Mouse (Mus musculus) left cerebral cortex, postnatal 36 days (tissue): Measurements from ENCODE around the gene Capg. TPM values are rescaled to one million over a fixed set of nuclear protein-coding genes. Genes with fewer than 3 reads are reported as not detected.
A peak's percentile ranks its signal among the peaks of the same experiment; 100 is the strongest.

Experiments
- DNase-seq, 2 experiments: peaks; one replicate each; pipeline ENCODE4 v3.0.0; 2021 to 2022; ENCODE audit warnings: low spot score in 2 of 2, mixed read lengths in 1 of 2
- intact Hi-C: fragments of 180-260 bp; cut with DNase I; formaldehyde crosslinking; loops from one replicate; pipeline ENCODE4 v1.15.1; 2025
- total RNA-seq, 2 experiments: library from RNA; stranded (reverse); gene quantifications; 2 replicates each; pipeline ENCODE4 v1.2.3; 2021

The Capg gene
- total RNA-seq, 2 experiments from 2014 or later, result 2.2 to 3.1 TPM

- intact Hi-C loops, result no loop called here
- no peak for DNase-seq
These were observed 18.3 kb downstream of the Capg start for GRCm38 (mm10) chr6:72562486-72562885.

- intact Hi-C loops, result no loop called here
- DNase-seq, result no peak
These were observed 18.7 kb downstream of the Capg start for GRCm38 (mm10) chr6:72562894-72563293.

- intact Hi-C loops, result no loop called here
- DNase-seq, result no peak
These were observed 21.3 kb downstream of the Capg start for GRCm38 (mm10) chr6:72565506-72565905.

GRCm38 (mm10) chr6:72566044-72566443, 21.9 kb downstream of the Capg start:
- peak; percentile 73 to 86 for DNase-seq
- intact Hi-C loops, result loop anchor here (1.0 to 2.0 kb wide), 2 partner anchors 32 to 137 kb away; no protein-coding TSS in a partner anchor

- intact Hi-C loops, result loop anchor here (2.0 kb wide), 1 partner anchor 139 kb away; no protein-coding TSS in a partner anchor
These were observed 23.3 kb downstream of the Capg start for GRCm38 (mm10) chr6:72567508-72567907.

GRCm38 (mm10) chr6:72568736-72569135, 24.5 kb downstream of the Capg start:
- no peak for DNase-seq
- intact Hi-C loops, result no loop called here

More at GRCm38 (mm10) chr6:72567508-72567907, 23.3 kb downstream of the Capg start:
- DNase-seq, result no peak

- intact Hi-C loops, result no loop called here
These were observed 26.6 kb downstream of the Capg start for GRCm38 (mm10) chr6:72570644-72571397.

GRCm38 (mm10) chr6:72571826-72572225, 27.6 kb downstream of the Capg start:
- intact Hi-C loops, result no loop called here
- no peak for DNase-seq

More at GRCm38 (mm10) chr6:72570644-72571397, 26.6 kb downstream of the Capg start:
- no peak for DNase-seq

GRCm38 (mm10) chr6:72576041-72576440, 31.9 kb downstream of the Capg start:
- DNase-seq, result no peak
- intact Hi-C loops, result no loop called here

GRCm38 (mm10) chr6:72581625-72582382, 37.6 kb downstream of the Capg start:
- no peak for DNase-seq
- intact Hi-C loops, result no loop called here

- intact Hi-C loops, result no loop called here
- DNase-seq, result no peak
These were observed 39.1 kb downstream of the Capg start for GRCm38 (mm10) chr6:72583211-72583839.

- intact Hi-C loops, result no loop called here
- no peak for DNase-seq
These were observed 40.0 kb downstream of the Capg start for GRCm38 (mm10) chr6:72584154-72584553.

GRCm38 (mm10) chr6:72586701-72587100, 42.5 kb downstream of the Capg start:
- intact Hi-C loops, result no loop called here
- no peak for DNase-seq

GRCm38 (mm10) chr6:72588307-72588706, 44.1 kb downstream of the Capg start:
- intact Hi-C loops, result no loop called here
- no peak for DNase-seq

GRCm38 (mm10) chr6:72590111-72590510, 45.9 kb downstream of the Capg start:
- intact Hi-C loops, result no loop called here
- DNase-seq, result no peak

- intact Hi-C loops, result no loop called here
- no peak for DNase-seq
These were observed 49.0 kb downstream of the Capg start for GRCm38 (mm10) chr6:72593011-72593803.

- intact Hi-C loops, result no loop called here
These were observed 49.7 kb downstream of the Capg start for GRCm38 (mm10) chr6:72593914-72594313.

GRCm38 (mm10) chr6:72597083-72597874, 53.1 kb downstream of the Capg start:
- DNase-seq, result no peak
- intact Hi-C loops, result no loop called here

More at GRCm38 (mm10) chr6:72593914-72594313, 49.7 kb downstream of the Capg start:
- DNase-seq, result no peak
